Mouse (Mus musculus): ENCODE data around the gene Maz.

- TF ChIP-seq CTCF (IDR thresholded peaks at IDR 0.05 in 2 of 3, conservative IDR thresholded peaks at IDR 0.05 in 1 of 3; ENCODE audit: control insufficient read depth in 1 of 3, insufficient read depth in 1 of 3, low read depth in 2 of 3, low read length in 3 of 3, poor library complexity in 1 of 3, severe bottlenecking in 1 of 3) (no peak), MAX (IDR thresholded peaks at IDR 0.05; ENCODE audit: low read length) (no peak), ZKSCAN1 (IDR thresholded peaks at IDR 0.05; ENCODE audit: low read depth, low read length) (no peak), ETS1 (IDR thresholded peaks at IDR 0.05; ENCODE audit: low read depth, low read length) (no peak), MXI1 (IDR thresholded peaks at IDR 0.05; ENCODE audit: low read depth, low read length) (no peak), ELF1 (IDR thresholded peaks at IDR 0.05; ENCODE audit: low read depth, low read length) (no peak), MEF2A (IDR thresholded peaks at IDR 0.05; ENCODE audit: extremely low read depth, insufficient replicate concordance, low read depth, low read length, poor library complexity, severe bottlenecking) (no peak), BHLHE40 (IDR thresholded peaks at IDR 0.05; ENCODE audit: borderline replicate concordance, low read depth, low read length) (no peak), POLR2A (IDR thresholded peaks at IDR 0.05; ENCODE audit: control insufficient read depth in 1 of 2, insufficient read depth in 1 of 2, low read depth in 1 of 2, low read length in 2 of 2, poor library complexity in 1 of 2) (no peak)
Measured at GRCm38 (mm10) chr7:127012845-127013244, 14.0 kb downstream of the Maz start.
